Mouse (Mus musculus) cerebral cortex, adult 2 months (tissue): ENCODE measurements around the gene Fdxr.

Experiments
- WGBS: fragments of 180-500 bp; shearing (Covaris S2); methylation state at CpG from one replicate; pipeline ENCODE4 v1.1.7; 2018; 5-methylcytosine and 5-hydroxymethylcytosine counted together

The Fdxr gene

GRCm38 (mm10) chr11:115276780-115277603 is at the start of gene Fdxr:
Fdxr (minus strand) TSS chr11:115277050.
- under 1% methylated on average over 42 of the region's 42 CpGs for WGBS

GRCm38 (mm10) chr11:115323354-115323753 is 46.5 kb upstream of the Fdxr start:
- WGBS = 15% methylated on average over 32 of the region's 32 CpGs

GRCm38 (mm10) chr11:115321906-115322693 is 45.2 kb upstream of the Fdxr start, which contains the start of gene Ush1g:
Ush1g (minus strand) TSS chr11:115322041.
- 3% methylated on average over 35 of the region's 35 CpGs for WGBS

- 38% methylated on average over 18 of the region's 18 CpGs for WGBS
Observed at GRCm38 (mm10) chr11:115319704-115320383, 43.0 kb upstream of the Fdxr start.

DNA sequence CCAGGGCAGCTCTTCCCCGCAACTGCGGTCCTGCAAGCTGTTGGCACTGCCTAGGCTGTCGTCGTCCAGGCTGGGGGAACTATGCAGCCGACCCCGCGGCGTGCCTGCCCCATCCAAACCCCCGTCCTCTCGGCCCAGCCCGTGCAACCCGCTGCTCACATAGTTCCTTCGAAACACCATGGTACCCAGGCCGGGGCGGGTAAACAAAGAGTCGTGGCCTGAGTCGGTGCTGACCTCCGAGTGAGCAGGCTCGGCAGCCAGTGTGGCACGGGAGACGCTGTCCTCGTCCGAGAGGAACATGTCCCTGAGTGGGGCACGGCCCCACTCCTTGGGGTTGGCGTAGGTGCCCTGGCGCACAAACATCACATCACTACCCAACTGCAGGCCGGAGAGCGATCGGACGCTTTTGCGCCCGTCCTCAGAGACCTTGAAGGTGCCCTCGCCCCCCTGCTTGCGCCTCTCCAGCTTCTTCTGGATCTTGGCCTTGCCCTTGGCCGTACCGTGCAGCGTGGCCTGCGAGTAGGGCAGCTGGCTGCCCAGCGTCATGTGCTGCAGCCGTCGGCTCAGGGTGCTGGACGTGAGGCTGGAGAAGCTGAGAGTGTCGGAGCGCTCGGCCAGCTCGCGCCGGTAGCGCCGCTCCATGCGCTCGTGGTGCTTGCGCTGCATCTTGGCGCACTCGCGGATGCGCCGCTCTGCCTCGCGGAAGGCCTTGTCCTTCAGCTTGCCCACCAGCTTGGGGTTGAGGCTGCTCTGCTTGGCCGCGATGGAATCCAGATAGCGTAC is 41.6 kb upstream of the Fdxr start:
- 14% methylated on average over 63 of the region's 63 CpGs for WGBS

- 76% methylated on average over 7 of the region's 7 CpGs for WGBS
Observed at GRCm38 (mm10) chr11:115317204-115317603, 40.4 kb upstream of the Fdxr start.

DNA sequence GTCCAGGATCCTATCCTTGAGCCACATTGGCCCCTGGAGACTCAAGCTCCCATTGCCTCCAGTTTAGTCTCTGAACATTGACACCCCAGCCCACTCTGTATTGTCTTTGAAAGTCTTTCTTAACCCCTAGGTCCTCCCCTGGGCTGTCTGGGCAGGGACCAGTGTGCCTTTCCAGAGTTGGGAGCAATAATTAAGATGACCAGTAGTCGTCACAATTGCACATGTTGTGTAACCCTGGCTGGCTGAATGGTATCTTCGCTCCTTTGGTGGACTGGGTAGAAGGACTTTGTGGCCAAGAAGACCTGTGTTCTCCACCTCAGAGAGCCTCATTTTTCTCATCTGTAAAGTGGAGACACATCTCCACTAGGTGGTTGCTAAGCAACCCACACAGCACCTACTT is 37.4 kb upstream of the Fdxr start:
- 41% methylated on average over 2 of the region's 2 CpGs for WGBS

DNA sequence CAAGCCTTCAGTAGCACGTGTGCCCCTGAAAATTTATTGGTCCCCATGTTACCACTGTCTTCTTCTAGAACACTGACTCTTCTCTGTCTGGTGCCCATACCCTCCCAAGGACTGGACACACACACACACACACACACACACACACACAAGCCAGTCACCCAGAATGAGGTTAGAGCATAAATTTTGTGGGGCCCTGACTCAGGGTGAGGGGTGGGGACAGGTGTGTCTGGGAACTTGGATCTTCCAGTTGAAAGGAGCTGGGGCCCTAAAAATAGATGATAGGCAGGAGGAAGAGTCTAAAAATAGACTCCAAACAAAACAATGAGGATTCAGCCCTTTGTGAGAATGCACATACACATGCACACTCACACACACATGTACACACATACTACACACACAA is 31.9 kb upstream of the Fdxr start:
- 84% methylated on average over 1 of the region's 1 CpGs for WGBS

DNA sequence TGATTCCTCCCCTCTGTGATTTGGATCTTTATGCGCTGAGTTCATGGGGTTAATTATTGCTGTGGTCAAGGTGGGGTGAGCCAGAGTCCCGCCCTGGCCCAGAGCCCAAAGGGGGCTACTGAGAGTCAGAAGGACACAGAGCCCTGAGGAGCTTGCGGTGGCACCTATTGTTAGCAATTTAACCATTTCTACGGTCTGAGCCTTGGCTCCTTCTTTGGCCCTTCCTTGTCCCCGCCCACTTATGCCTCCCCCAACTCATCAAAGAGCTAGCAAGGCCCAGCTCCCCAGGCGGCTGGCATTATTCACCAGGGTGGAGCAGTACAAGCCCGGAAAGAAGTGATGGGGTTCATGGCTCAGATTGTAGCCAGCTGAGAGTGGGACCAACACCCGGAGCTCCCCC is 30.0 kb upstream of the Fdxr start, which contains the start of gene Otop2:
Gene Otop2 (plus strand): TSS at position 301 of the 400 bp plus-strand sequence.
- WGBS = 59% methylated on average over 8 of the region's 8 CpGs

- 76% methylated on average over 8 of the region's 8 CpGs for WGBS
Observed at GRCm38 (mm10) chr11:115303167-115303566, 26.3 kb upstream of the Fdxr start.

DNA sequence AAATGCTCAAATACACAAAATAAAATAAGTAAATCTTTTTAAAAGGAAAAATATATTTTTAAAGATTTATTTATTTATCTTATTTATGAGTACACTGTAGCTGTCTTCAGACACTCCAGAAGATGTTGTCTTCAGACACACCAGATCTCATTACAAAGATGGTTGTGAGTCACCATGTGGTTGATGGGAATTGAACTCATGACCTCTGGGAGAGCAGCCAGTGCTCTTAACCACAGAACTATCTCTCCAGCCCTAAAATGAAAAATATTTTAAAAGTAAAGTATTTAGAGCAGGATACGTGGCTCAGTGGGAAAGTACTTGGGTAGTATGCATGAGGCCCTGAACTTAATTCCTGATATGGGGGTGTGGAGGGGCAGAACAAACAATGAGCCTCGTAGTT is 24.5 kb upstream of the Fdxr start:
- WGBS = 93% methylated on average over 2 of the region's 2 CpGs

GRCm38 (mm10) chr11:115300745-115301144 is 23.9 kb upstream of the Fdxr start:
- 81% methylated on average over 4 of the region's 4 CpGs for WGBS

GRCm38 (mm10) chr11:115298160-115298559 is 21.3 kb upstream of the Fdxr start:
- 78% methylated on average over 8 of the region's 8 CpGs for WGBS

- 2% methylated on average over 44 of the region's 44 CpGs for WGBS
Observed at GRCm38 (mm10) chr11:115297214-115297826, 20.5 kb upstream of the Fdxr start, which contains the start of gene Fads6. Fads6 (minus strand) TSS chr11:115297663.

DNA sequence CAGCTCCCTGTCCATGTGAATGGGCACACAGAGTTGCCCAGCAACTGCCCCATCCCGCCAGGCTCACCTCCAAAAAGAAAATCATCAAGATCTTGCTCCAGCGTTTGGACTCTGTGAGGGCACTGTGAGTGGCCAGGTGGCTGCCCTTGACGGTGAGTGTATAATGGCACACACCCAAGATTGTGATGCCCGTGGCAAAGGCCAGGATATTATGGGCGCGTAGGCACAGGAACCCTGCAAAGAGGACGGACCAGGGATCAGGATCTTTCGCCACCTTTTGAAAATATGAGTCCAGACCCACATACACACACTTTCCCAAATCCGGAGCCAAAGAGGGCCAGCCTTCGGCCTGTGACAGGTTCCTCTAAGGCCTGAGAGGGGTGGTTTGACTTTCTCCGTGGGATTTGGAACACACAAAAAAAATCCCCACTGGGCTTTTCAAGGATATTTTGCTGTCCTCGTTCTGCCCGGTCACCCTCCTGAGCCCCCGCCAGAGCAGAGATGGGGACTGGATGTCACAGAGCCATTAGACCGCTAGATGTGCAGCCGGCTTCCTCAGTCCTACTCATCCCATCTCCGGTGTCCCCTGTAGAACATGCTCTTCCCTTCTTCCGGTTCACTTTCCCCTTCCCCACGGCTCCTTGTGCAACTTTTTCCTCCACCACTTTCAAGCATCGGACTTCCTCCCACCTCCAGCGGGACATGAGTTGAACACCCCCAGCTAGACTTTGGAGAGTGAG is 19.8 kb upstream of the Fdxr start:
- 50% methylated on average over 21 of the region's 21 CpGs for WGBS

GRCm38 (mm10) chr11:115295939-115296338 is 19.1 kb upstream of the Fdxr start:
- 95% methylated on average over 11 of the region's 11 CpGs for WGBS

DNA sequence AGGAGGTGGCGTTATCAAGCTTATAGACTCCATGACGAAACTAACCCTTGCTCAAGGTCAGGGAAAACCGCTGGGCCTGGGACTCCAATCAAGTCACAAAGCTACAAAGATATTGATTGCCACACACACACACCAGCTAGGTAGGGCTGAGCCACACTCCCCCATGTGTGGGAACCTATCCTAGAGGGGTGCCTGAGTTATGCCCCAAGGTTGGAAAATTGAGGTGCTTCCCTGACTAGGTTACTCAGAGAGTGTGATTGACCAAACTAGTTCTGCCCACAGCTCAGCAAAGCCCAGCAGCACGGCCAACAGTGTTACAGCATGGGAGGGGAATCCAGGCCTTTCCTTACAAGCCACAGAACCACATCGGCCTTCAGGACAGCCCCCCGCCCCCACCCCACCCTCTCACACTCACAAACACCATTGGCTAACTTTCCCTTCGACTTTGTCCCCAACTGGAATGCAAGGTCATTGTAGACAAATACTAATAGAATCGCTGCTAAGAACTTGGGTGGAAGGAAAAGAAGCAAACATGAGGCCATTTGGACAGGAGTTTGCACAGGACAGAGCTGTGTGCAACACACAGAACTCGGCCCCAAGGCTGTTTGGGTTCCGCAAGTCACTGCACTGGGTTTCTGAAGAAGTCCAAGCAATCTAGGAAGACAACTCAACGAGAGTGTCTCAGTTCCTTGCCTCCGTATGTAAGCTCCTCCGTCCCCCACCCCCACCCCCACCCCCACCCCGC is 16.0 kb upstream of the Fdxr start:
- WGBS = 80% methylated on average over 14 of the region's 14 CpGs

- WGBS = 87% methylated on average over 10 of the region's 10 CpGs
Observed at GRCm38 (mm10) chr11:115291503-115291902, 14.7 kb upstream of the Fdxr start.

GRCm38 (mm10) chr11:115290919-115291318 is 14.1 kb upstream of the Fdxr start:
- 56% methylated on average over 6 of the region's 6 CpGs for WGBS
